Mouse (Mus musculus): ENCODE results near the gene Foxi2. TPM values are rescaled to one million over a fixed set of nuclear protein-coding genes. Genes with fewer than 3 reads are reported as not detected.

The Foxi2 gene
- polyA plus RNA-seq, 1 experiment from 2014 or later: not detected

DNA sequence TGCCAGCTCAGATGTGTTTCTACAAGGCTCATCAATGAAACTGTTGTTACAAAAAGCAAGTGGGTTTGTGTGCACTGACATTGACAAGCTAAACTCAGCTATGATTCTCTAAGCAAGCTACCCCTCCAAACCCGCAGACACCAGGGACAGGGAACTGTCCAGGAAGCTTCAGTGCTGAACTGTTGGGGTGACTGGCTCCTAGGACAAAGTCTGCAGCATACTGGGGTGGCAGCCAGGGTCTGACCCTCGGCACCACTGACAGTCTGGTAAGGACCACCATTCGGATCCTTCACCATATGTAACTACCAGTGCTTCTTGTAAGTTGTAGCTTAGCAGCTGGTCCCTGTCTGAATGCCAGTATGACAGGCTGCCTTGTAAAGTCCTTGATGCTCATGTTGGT lies 43.6 kb downstream of the Foxi2 start:
- H3K9me3 ChIP-seq (ENCODE audit: low read length): no peaks in the 10 kb centered on the region
- ATAC-seq (ENCODE audit: low FRiP score, low TSS enrichment): no peak
- no peak overlapping the region for H3K9ac ChIP-seq (replicated peaks; ENCODE audit: low read length)
- no peak overlapping the region for H3K27ac ChIP-seq (ENCODE audit: low read length)
- H3K4me3 ChIP-seq (ENCODE audit: low read length): no peak overlapping the region
- no peaks in the 10 kb centered on the region for H3K4me1 ChIP-seq (ENCODE audit: insufficient read depth, low read length)
- no peak overlapping the region for H3K4me2 ChIP-seq (replicated peaks; ENCODE audit: low read depth, low read length)
- WGBS: 34% methylated on average over 3 of the region's 3 CpGs
- no peaks in the 10 kb centered on the region for H3K27me3 ChIP-seq (ENCODE audit: insufficient read depth, low read length)
- no peaks in the 10 kb centered on the region for H3K36me3 ChIP-seq (ENCODE audit: insufficient read depth, low read length)

Other genes starting within 250 kb of the Foxi2 start
- not detected in 2 replicates for gene Nps, start 151.6 kb upstream of the Foxi2 start, polyA plus RNA-seq (2015; fragmentation: Nextera tagmentation; extraction: Ambion mirVana)
- gene Clrn3, start 118.3 kb downstream of the Foxi2 start, polyA plus RNA-seq (2015; fragmentation: Nextera tagmentation; extraction: Ambion mirVana): 14.3 and 17.3 TPM in 2 replicates
- 1.3 and 1.7 TPM in 2 replicates for gene Ptpre, start 127.2 kb downstream of the Foxi2 start, polyA plus RNA-seq (2015; fragmentation: Nextera tagmentation; extraction: Ambion mirVana)